Mouse (Mus musculus): Measurements from ENCODE around the gene Naga.

The Naga gene

GRCm38 (mm10) chr15:82338593-82339112 is at the start of gene Naga, which contains the start of the genes Pheta2 and Smdt1:
Gene Naga (minus strand): TSS chr15:82338925.
Gene Pheta2 (plus strand): TSS chr15:82338942.
Gene Smdt1 (plus strand): TSS chr15:82338959.
- TF ChIP-seq GATA4 (IDR thresholded peaks at IDR 0.05; ENCODE audit: insufficient replicate concordance, low read length): no peak

- TF ChIP-seq GATA4 (IDR thresholded peaks at IDR 0.05; ENCODE audit: insufficient replicate concordance, low read length): no peak
These were observed 47.0 kb upstream of the Naga start for GRCm38 (mm10) chr15:82385729-82386128.

GRCm38 (mm10) chr15:82382441-82382840 is 43.7 kb upstream of the Naga start:
- peak; percentile 89 for TF ChIP-seq GATA4 (IDR thresholded peaks at IDR 0.05; ENCODE audit: insufficient replicate concordance, low read length)

- TF ChIP-seq GATA4 (IDR thresholded peaks at IDR 0.05; ENCODE audit: insufficient replicate concordance, low read length): no peak; the same call in 1 of the 2 replicates
These were observed 42.0 kb upstream of the Naga start for GRCm38 (mm10) chr15:82380714-82381062.

GRCm38 (mm10) chr15:82379871-82380713 is 41.4 kb upstream of the Naga start, which contains the start of gene Cyp2d22:
Gene Cyp2d22 (minus strand): TSS chr15:82380260.
- peak; percentile 54; the same call in 1 of the 2 replicates for TF ChIP-seq GATA4 (IDR thresholded peaks at IDR 0.05; ENCODE audit: insufficient replicate concordance, low read length)

GRCm38 (mm10) chr15:82379511-82379870 is 40.8 kb upstream of the Naga start:
- peak; percentile 96 for TF ChIP-seq GATA4 (IDR thresholded peaks at IDR 0.05; ENCODE audit: insufficient replicate concordance, low read length)

- TF ChIP-seq GATA4 (IDR thresholded peaks at IDR 0.05; ENCODE audit: insufficient replicate concordance, low read length): no peak
These were observed 39.8 kb upstream of the Naga start for GRCm38 (mm10) chr15:82378261-82379180.

GRCm38 (mm10) chr15:82377701-82378100 is 39.0 kb upstream of the Naga start:
- no peak for TF ChIP-seq GATA4 (IDR thresholded peaks at IDR 0.05; ENCODE audit: insufficient replicate concordance, low read length)

GRCm38 (mm10) chr15:82376393-82377138 is 37.8 kb upstream of the Naga start:
- no peak for TF ChIP-seq GATA4 (IDR thresholded peaks at IDR 0.05; ENCODE audit: insufficient replicate concordance, low read length)

GRCm38 (mm10) chr15:82375855-82376254 is 37.1 kb upstream of the Naga start:
- TF ChIP-seq GATA4 (IDR thresholded peaks at IDR 0.05; ENCODE audit: insufficient replicate concordance, low read length): no peak

- no peak for TF ChIP-seq GATA4 (IDR thresholded peaks at IDR 0.05; ENCODE audit: insufficient replicate concordance, low read length)
These were observed 35.7 kb upstream of the Naga start for GRCm38 (mm10) chr15:82374437-82374836.

- TF ChIP-seq GATA4 (IDR thresholded peaks at IDR 0.05; ENCODE audit: insufficient replicate concordance, low read length): no peak
These were observed 34.3 kb upstream of the Naga start for GRCm38 (mm10) chr15:82372991-82373390.

GRCm38 (mm10) chr15:82372446-82372845 is 33.7 kb upstream of the Naga start:
- TF ChIP-seq GATA4 (IDR thresholded peaks at IDR 0.05; ENCODE audit: insufficient replicate concordance, low read length): no peak

GRCm38 (mm10) chr15:82368851-82369250 is 30.1 kb upstream of the Naga start:
- TF ChIP-seq GATA4 (IDR thresholded peaks at IDR 0.05; ENCODE audit: insufficient replicate concordance, low read length): no peak

- TF ChIP-seq GATA4 (IDR thresholded peaks at IDR 0.05; ENCODE audit: insufficient replicate concordance, low read length): no peak
These were observed 29.4 kb upstream of the Naga start for GRCm38 (mm10) chr15:82368146-82368545.
